Mouse (Mus musculus): Measurements from ENCODE around the gene Amz2. TPM values are rescaled to one million over a fixed set of nuclear protein-coding genes. Genes with fewer than 3 reads are reported as not detected.
A peak's percentile ranks its signal among the peaks of the same experiment; 100 is the strongest.

Amz2 gene
- polyA plus RNA-seq, 1 experiment: 0.22 TPM

DNA sequence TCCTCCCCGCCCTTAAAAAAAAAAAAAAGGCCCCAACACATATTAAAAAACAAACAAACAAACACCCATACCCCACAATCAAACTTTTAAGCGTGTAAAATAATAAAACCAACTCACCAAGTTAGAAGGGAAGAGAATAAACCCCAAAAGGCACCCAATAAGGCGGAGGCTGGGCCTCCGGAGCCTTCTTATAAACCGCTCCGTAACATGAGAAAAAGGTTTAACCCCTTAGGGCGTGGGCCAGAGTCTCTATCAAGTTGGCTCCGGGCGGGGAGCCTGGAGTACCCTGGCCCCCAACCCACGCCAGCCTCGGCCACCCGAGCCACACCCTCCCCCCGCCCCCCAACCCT is 47.0 kb downstream of the Amz2 start:
- no peaks in the 10 kb centered on the region for H3K27me3 ChIP-seq (ENCODE audit: control insufficient read depth)
- no peaks in the 10 kb centered on the region for H3K9me3 ChIP-seq (ENCODE audit: control insufficient read depth, low read length)
- peaks cover 80% of the 10 kb centered on the region for H3K4me1 ChIP-seq (ENCODE audit: control insufficient read depth)
- peaks cover 39% of the 10 kb centered on the region for H3K36me3 ChIP-seq (ENCODE audit: control insufficient read depth)
- TF ChIP-seq TAL1 (IDR thresholded peaks at IDR 0.05; ENCODE audit: low read length): no peak
- no peak for TF ChIP-seq GATA1 (IDR thresholded peaks at IDR 0.05; ENCODE audit: low read length)
- peak overlapping the region; percentile 100 for H3K4me3 ChIP-seq (replicated peaks)

DNA sequence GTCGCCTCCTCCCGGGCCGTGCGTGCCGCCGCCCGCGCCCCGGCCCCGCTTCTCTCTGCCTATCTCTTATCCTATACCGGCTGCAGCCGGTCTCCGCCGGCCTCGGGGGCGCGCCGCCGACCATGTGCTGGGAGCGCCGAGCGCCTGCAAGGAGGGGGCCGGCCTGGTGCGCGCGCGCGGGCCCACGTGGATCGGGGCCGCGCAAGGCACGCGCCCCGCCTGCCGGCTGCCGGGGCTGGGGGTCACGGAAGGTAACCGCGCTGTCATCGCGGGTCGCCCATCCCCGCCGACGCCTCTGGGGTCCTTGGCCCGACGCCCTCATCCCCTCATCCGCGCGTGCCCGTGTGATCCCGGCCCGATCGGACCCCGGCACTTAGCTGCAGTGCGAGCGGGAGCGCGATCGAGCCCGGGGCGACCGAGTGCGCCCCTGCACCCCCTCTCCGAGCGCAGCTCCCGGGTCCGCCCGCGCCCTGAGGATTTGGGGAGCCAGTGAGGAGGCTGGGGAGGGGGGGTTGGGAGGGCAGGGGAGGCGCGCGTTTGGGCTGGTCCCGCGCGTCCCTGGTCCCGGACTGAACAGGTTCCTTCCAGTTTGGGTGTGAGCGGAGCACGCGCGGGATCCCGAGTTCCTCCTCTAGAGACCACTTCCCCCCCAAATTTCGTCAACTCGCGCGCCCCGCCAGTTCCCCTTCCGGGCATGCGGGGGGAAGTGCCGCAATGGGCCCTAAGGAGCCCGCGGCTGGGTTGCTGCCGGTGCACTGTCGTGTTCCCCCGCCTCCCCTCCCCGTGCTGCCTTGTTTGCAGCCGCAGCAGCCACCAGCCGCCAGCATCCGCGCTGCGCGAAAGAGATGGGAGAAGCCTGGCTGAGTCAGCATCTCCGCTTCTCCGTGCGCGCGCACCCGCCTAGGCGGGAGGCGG is 47.7 kb downstream of the Amz2 start, which contains the start of the genes Arsg and Slc16a6:
Arsg (plus strand) TSS at position 204 of the 915 bp plus-strand sequence.
Slc16a6 (minus strand) TSS at position 428 of the 915 bp plus-strand sequence.
- peaks cover 76% of the 10 kb centered on the region for H3K4me1 ChIP-seq (ENCODE audit: control insufficient read depth)

GRCm38 (mm10) chr11:109474086-109474742 is 48.5 kb downstream of the Amz2 start:
- peaks cover 72% of the 10 kb centered on the region for H3K4me1 ChIP-seq (ENCODE audit: control insufficient read depth)
- H3K36me3 ChIP-seq (ENCODE audit: control insufficient read depth): peaks cover 24% of the 10 kb centered on the region
- no peaks in the 10 kb centered on the region for H3K9me3 ChIP-seq (ENCODE audit: control insufficient read depth, low read length)
- no peaks in the 10 kb centered on the region for H3K27me3 ChIP-seq (ENCODE audit: control insufficient read depth)
- TF ChIP-seq GATA1 (IDR thresholded peaks at IDR 0.05; ENCODE audit: low read length) (no peak), TAL1 (IDR thresholded peaks at IDR 0.05; ENCODE audit: low read length) (no peak)
- H3K4me3 ChIP-seq (replicated peaks): peak overlapping the region; percentile 100

More for the DNA sequence above, 47.7 kb downstream of the Amz2 start, which contains the start of the genes Arsg and Slc16a6:
- Histone ChIP-seq H3K4me3 (replicated peaks) (peak within 1 kb of the TSS; percentile 100), H3K36me3 (ENCODE audit: control insufficient read depth) (peaks cover 32% of the 10 kb centered on the region), H3K27me3 (ENCODE audit: control insufficient read depth) (no peaks in the 10 kb centered on the region), H3K9me3 (ENCODE audit: control insufficient read depth, low read length) (no peaks in the 10 kb centered on the region)
- TF ChIP-seq TAL1 (IDR thresholded peaks at IDR 0.05; ENCODE audit: low read length) (no peak), GATA1 (IDR thresholded peaks at IDR 0.05; ENCODE audit: low read length) (no peak)

- Histone ChIP-seq H3K27me3 (ENCODE audit: control insufficient read depth) (no peaks in the 10 kb centered on the region), H3K36me3 (ENCODE audit: control insufficient read depth) (peaks cover 18% of the 10 kb centered on the region), H3K9me3 (ENCODE audit: control insufficient read depth, low read length) (no peaks in the 10 kb centered on the region), H3K4me1 (ENCODE audit: control insufficient read depth) (peaks cover 71% of the 10 kb centered on the region), H3K4me3 (replicated peaks) (no peak overlapping the region)
- TF ChIP-seq GATA1 (IDR thresholded peaks at IDR 0.05; ENCODE audit: low read length) (no peak), TAL1 (IDR thresholded peaks at IDR 0.05; ENCODE audit: low read length) (no peak)
Measured at GRCm38 (mm10) chr11:109474836-109475235, 49.1 kb downstream of the Amz2 start.

- Histone ChIP-seq H3K27me3 (ENCODE audit: control insufficient read depth) (no peaks in the 10 kb centered on the region), H3K4me1 (ENCODE audit: control insufficient read depth) (peaks cover 69% of the 10 kb centered on the region), H3K9me3 (ENCODE audit: control insufficient read depth, low read length) (no peaks in the 10 kb centered on the region), H3K36me3 (ENCODE audit: control insufficient read depth) (peaks cover 11% of the 10 kb centered on the region), H3K4me3 (replicated peaks) (no peak overlapping the region)
- no peak for TF ChIP-seq TAL1 (IDR thresholded peaks at IDR 0.05; ENCODE audit: low read length)
- no peak for TF ChIP-seq GATA1 (IDR thresholded peaks at IDR 0.05; ENCODE audit: low read length)
Measured at GRCm38 (mm10) chr11:109475717-109476116, 50.0 kb downstream of the Amz2 start.

- no peak overlapping the region for H3K4me3 ChIP-seq (replicated peaks)
- H3K9me3 ChIP-seq (ENCODE audit: control insufficient read depth, low read length): no peaks in the 10 kb centered on the region
- no peak for TF ChIP-seq GATA1 (IDR thresholded peaks at IDR 0.05; ENCODE audit: low read length)
- TF ChIP-seq TAL1 (IDR thresholded peaks at IDR 0.05; ENCODE audit: low read length): no peak
- H3K27me3 ChIP-seq (ENCODE audit: control insufficient read depth): no peaks in the 10 kb centered on the region
- peaks cover 68% of the 10 kb centered on the region for H3K4me1 ChIP-seq (ENCODE audit: control insufficient read depth)
- H3K36me3 ChIP-seq (ENCODE audit: control insufficient read depth): peaks cover 6% of the 10 kb centered on the region
Measured at GRCm38 (mm10) chr11:109476241-109476640, 50.5 kb downstream of the Amz2 start.

DNA sequence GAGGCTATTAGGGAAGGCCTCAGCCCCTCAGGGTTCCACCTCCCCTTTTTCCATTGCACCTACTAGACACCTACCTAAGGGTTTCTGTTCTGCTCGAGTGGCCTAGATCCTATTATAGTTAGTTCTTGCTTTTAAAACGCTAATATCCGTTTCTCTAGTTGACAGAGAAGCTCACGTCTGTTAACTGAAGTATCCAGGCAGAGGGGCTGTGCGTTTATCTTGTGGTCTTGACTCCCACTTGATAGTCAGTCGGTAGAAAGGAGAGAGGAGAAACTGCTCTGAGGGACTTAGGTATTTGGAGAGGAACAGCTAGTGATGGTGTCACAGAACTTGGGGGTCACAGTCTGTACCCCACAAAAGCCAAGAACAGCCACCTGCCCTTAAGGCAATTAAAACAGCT is 50.9 kb downstream of the Amz2 start:
- Histone ChIP-seq H3K36me3 (ENCODE audit: control insufficient read depth) (peaks cover 2% of the 10 kb centered on the region; the same call in 1 of the 2 replicates), H3K4me3 (replicated peaks) (no peak overlapping the region), H3K4me1 (ENCODE audit: control insufficient read depth) (peaks cover 67% of the 10 kb centered on the region), H3K9me3 (ENCODE audit: control insufficient read depth, low read length) (no peaks in the 10 kb centered on the region), H3K27me3 (ENCODE audit: control insufficient read depth) (no peaks in the 10 kb centered on the region)
- TF ChIP-seq TAL1 (IDR thresholded peaks at IDR 0.05; ENCODE audit: low read length): no peak
- TF ChIP-seq GATA1 (IDR thresholded peaks at IDR 0.05; ENCODE audit: low read length): no peak

GRCm38 (mm10) chr11:109477606-109478380 is 52.0 kb downstream of the Amz2 start:
- peaks cover 1% of the 10 kb centered on the region; the same call in 1 of the 2 replicates for H3K9me3 ChIP-seq (ENCODE audit: control insufficient read depth, low read length)
- peaks cover 67% of the 10 kb centered on the region for H3K4me1 ChIP-seq (ENCODE audit: control insufficient read depth)
- no peak for TF ChIP-seq TAL1 (IDR thresholded peaks at IDR 0.05; ENCODE audit: low read length)
- no peak for TF ChIP-seq GATA1 (IDR thresholded peaks at IDR 0.05; ENCODE audit: low read length)
- H3K36me3 ChIP-seq (ENCODE audit: control insufficient read depth): peaks cover 2% of the 10 kb centered on the region; the same call in 1 of the 2 replicates
- no peaks in the 10 kb centered on the region for H3K27me3 ChIP-seq (ENCODE audit: control insufficient read depth)
- no peak overlapping the region for H3K4me3 ChIP-seq (replicated peaks)

Data from erythroblast, embryonic 14.5 days (primary cell).